Mouse (Mus musculus): ENCODE results near the gene Cacna2d3.

GRCm38 (mm10) chr14:28966881-28967280 is 754.8 kb downstream of the Cacna2d3 start:
- no peak for TF ChIP-seq CTCF (conservative IDR thresholded peaks at IDR 0.05; ENCODE audit: low read length)
- TF ChIP-seq POU5F1 (IDR thresholded peaks at IDR 0.05; ENCODE audit: borderline replicate concordance, low read length), result no peak

All from E14TG2a.4 (cell line).